Mouse (Mus musculus) inflammation-experienced regulatory T-cells, adult 16 weeks (primary cell): ENCODE results near the gene Serpina7. TPM values are rescaled to one million over a fixed set of nuclear protein-coding genes. Genes with fewer than 3 reads are reported as not detected.

Experiments used
- polyA plus RNA-seq: library from polyadenylated mRNA; unstranded; fragments of 100-300 nt; shearing (Covaris generic); gene quantifications from one replicate; pipeline ENCODE4 v1.2.1, GENCODE M21; 2017

Gene Serpina7
- not detected for polyA plus RNA-seq

DNA sequence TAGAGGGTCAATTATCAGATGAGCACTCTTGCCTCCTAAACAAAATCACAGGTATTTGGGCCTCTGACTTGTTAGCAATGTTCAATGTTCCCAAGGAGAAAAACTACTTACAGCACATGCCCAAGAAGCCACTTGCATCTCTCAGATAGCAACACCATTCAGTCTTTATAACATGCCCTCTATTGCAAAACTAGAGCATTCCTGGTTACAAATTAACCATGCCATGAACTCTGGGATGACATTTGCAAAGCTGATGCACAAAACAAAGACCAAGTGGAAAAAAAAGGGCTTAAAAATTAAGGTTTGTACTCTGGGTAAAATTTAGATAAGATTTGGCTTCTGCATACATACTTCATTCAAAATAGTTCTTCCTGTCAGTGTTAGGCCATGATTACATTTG, at the start of gene Serpina7:
Gene Serpina7, minus strand, starts transcription at position 160 of the 400 bp plus-strand sequence.

DNA sequence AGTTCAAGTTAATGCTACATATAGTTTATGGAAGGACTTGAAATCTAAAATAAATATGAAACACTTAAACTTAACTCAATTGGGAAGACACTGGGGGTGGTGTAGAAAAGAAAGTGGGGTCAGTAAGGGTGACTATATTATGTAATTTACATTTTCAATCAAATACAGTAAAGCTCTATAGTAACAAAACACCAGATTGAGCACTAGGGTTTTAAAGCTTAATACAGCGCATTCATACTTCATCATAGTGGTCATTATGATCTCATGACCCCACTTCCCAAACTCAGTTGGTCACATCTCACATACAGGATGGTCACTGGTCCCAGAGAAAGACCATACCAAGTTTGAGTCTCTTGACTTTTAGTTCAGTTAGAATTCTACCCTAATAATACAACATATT, 907 bp upstream of the Serpina7 start, which contains the start of gene 4930513O06Rik:
Gene 4930513O06Rik, plus strand, starts transcription at position 301 of the 400 bp plus-strand sequence.

Other genes starting within 250 kb of the Serpina7 start
- not detected for gene Nrk, start 170.8 kb downstream of the Serpina7 start, polyA plus RNA-seq
- gene 4930513O06Rik, start 1.0 kb upstream of the Serpina7 start, polyA plus RNA-seq, result not detected
- gene 4933428M09Rik, start 94.0 kb upstream of the Serpina7 start, polyA plus RNA-seq, result not detected
- gene Mum1l1, start 124.8 kb upstream of the Serpina7 start, polyA plus RNA-seq, result not detected
- gene Trap1a, start 248.4 kb upstream of the Serpina7 start, polyA plus RNA-seq, result not detected